Mouse (Mus musculus): ENCODE measurements around the gene St5.

GRCm38 (mm10) chr7:109702721-109703120 is 684 bp downstream of the St5 start:
- TF ChIP-seq POLR2A (IDR thresholded peaks at IDR 0.05; ENCODE audit: borderline replicate concordance, extremely low read depth, low read depth, low read length) (no peak), CTCF (IDR thresholded peaks at IDR 0.05; ENCODE audit: insufficient read depth, low read length) (no peak)
